Mouse (Mus musculus) liver, adult 2 months (tissue): ENCODE results near the gene Tarsl2.

Experiments used
- CTCF ChIP-seq: fragments of 200-500 bp; IDR thresholded peaks from 2 replicates; pipeline ENCODE4 v1.5.1; 2011; ENCODE audit warnings: low read depth, low read length, control low read depth
- POLR2A ChIP-seq: fragments of 200-500 bp; IDR thresholded peaks from 2 replicates; pipeline ENCODE4 v1.6.1; 2011; ENCODE audit warnings: low read length, control low read depth; ENCODE audit not compliant: insufficient read depth; ENCODE audit errors: extremely low read depth

GRCm38 (mm10) chr7:65623330-65623729 lies 21.4 kb upstream of the Tarsl2 start:
- TF ChIP-seq CTCF (no peak), POLR2A (no peak)
